Mouse (Mus musculus) limb, embryonic 12.5 days (tissue): ENCODE results near the gene Psmb2. TPM values are rescaled to one million over a fixed set of nuclear protein-coding genes. Genes with fewer than 3 reads are reported as not detected.

Experiments
- ATAC-seq: fragments of 200-750 bp; cut with Nextera tagmentation; 2 replicates; pipeline ENCODE4 v1.8.0; 2017; ENCODE audit warnings: low read depth, moderate TSS enrichment; ENCODE audit not compliant: insufficient number of reproducible peaks, insufficient read depth, low FRiP score, low TSS enrichment
- H3K27ac ChIP-seq: fragments of 300-500 bp; sonication (generic); 2 replicates; pipeline ENCODE4 v1.5.1; 2016; ENCODE audit warnings: mild to moderate bottlenecking, moderate library complexity
- H3K27me3 ChIP-seq: fragments of 300-500 bp; sonication (generic); 2 replicates; pipeline ENCODE4 v1.6.1; 2016; ENCODE audit warnings: mild to moderate bottlenecking, moderate library complexity
- H3K36me3 ChIP-seq: fragments of 300-500 bp; sonication (generic); 2 replicates; pipeline ENCODE4 v1.6.1; 2016; ENCODE audit warnings: mild to moderate bottlenecking, moderate library complexity
- H3K4me1 ChIP-seq: fragments of 300-500 bp; sonication (generic); replicated peaks from 2 replicates; pipeline ENCODE4 v1.6.1; 2016
- H3K4me2 ChIP-seq: fragments of 300-500 bp; sonication (generic); 2 replicates; pipeline ENCODE4 v1.6.1; 2016; ENCODE audit warnings: mild to moderate bottlenecking, moderate library complexity
- H3K4me3 ChIP-seq: fragments of 300-500 bp; sonication (generic); replicated peaks from 2 replicates; pipeline ENCODE4 v1.5.1; 2016; ENCODE audit warnings: mild to moderate bottlenecking
- H3K9ac ChIP-seq: fragments of 300-500 bp; sonication (generic); replicated peaks from 2 replicates; pipeline ENCODE4 v1.6.1; 2016; ENCODE audit warnings: mild to moderate bottlenecking, moderate library complexity
- H3K9me3 ChIP-seq: fragments of 300-500 bp; sonication (generic); 2 replicates; pipeline ENCODE4 v1.6.1; 2016; ENCODE audit warnings: mild to moderate bottlenecking, moderate library complexity
- WGBS: fragments of 180-500 bp; shearing (Covaris S2); methylation state at CpG from one replicate; pipeline ENCODE4 v1.1.7; 2016; 5-methylcytosine and 5-hydroxymethylcytosine counted together
- polyA plus RNA-seq: library from polyadenylated mRNA; unstranded; fragments of >200 nt; fragmentation: Nextera tagmentation; extraction: Ambion mirVana; gene quantifications from 2 replicates; pipeline ENCODE4 v1.2.1, GENCODE M21; 2016

Psmb2 gene
- polyA plus RNA-seq, 1 experiment from 2014 or later, result 491 TPM

DNA sequence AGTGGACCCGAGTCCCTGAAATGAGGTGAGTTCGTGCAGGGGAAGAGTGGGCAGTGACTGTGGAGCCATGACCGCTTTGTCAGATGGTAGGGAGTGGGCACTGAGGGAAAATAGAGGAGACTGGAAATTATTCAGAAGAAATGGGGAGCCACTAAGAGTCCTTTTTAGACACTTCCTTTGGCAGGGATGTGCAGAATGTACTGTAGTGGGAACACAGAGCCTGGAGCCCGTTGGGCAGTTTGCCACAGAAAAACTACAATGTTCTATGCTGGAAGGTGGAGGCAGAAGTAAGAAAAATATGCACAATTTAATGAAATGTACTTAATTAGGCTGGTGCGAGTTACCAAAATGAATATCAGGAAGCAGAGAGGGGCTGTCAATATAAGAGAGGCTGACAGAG, 24.3 kb upstream of the Psmb2 start:
- no peaks in the 10 kb centered on the region for H3K9me3 ChIP-seq
- H3K4me2 ChIP-seq, result no peak overlapping the region
- H3K27me3 ChIP-seq, result peaks cover 10% of the 10 kb centered on the region
- H3K27ac ChIP-seq, result no peak overlapping the region
- no peak overlapping the region for H3K9ac ChIP-seq
- ATAC-seq, result no peak
- WGBS, result 84% methylated on average over 5 of the region's 5 CpGs
- H3K36me3 ChIP-seq, result no peaks in the 10 kb centered on the region
- no peak overlapping the region for H3K4me3 ChIP-seq
- H3K4me1 ChIP-seq, result no peaks in the 10 kb centered on the region

GRCm38 (mm10) chr4:126655356-126655755, 22.1 kb upstream of the Psmb2 start:
- 11% methylated on average over 9 of the region's 9 CpGs for WGBS
- no peaks in the 10 kb centered on the region for H3K9me3 ChIP-seq
- H3K4me2 ChIP-seq, result no peak overlapping the region
- no peak overlapping the region for H3K27ac ChIP-seq
- no peaks in the 10 kb centered on the region for H3K27me3 ChIP-seq
- no peaks in the 10 kb centered on the region for H3K36me3 ChIP-seq
- H3K4me3 ChIP-seq, result no peak overlapping the region
- no peak for ATAC-seq
- H3K9ac ChIP-seq, result no peak overlapping the region
- H3K4me1 ChIP-seq, result no peaks in the 10 kb centered on the region

DNA sequence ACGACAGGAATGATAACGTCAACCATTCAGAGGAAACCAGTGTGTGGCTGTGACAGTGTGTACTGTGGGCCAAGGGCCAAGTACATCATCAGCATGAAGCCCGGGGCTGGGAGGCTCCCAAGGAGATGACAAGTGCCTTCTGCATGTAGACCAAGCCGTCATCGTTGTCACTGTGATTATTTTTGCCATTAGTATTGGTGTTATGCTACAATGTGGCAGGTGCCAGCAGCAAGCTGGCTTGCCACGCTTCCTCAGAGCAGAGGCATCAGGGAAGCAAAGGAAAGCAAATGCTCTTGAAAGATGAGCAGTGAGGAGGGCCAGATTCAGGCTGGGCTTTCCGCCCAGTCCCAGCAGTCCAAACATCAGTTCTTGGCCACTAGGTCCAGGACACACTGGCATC, 16.2 kb upstream of the Psmb2 start:
- no peak for ATAC-seq
- no peaks in the 10 kb centered on the region for H3K36me3 ChIP-seq
- H3K9me3 ChIP-seq, result no peaks in the 10 kb centered on the region
- no peak overlapping the region for H3K27ac ChIP-seq
- H3K4me1 ChIP-seq, result no peaks in the 10 kb centered on the region
- no peak overlapping the region for H3K4me2 ChIP-seq
- WGBS, result 78% methylated on average over 7 of the region's 7 CpGs
- H3K27me3 ChIP-seq, result no peaks in the 10 kb centered on the region; the same call in 1 of the 2 replicates
- no peak overlapping the region for H3K9ac ChIP-seq
- H3K4me3 ChIP-seq, result no peak overlapping the region

DNA sequence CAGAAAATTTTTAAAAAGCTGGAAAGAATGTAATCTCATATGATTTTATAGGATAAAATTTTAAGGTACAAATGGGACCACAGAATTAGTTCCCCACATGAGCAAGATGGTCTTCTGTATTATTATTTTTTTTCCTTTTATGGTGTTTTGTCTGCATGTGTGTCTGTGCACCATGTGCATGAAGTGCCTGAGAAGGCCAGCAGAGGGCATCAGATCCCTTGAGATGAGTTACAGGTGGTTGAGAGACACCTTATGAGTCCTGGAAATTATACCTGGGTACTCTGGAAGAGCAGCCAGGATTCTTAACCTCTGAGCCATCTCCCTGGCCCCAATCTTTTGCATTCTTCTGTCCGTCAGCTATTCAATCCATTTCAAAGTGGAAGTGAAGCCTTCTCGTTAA, 10.4 kb upstream of the Psmb2 start:
- no peak overlapping the region for H3K4me3 ChIP-seq
- no peaks in the 10 kb centered on the region for H3K27me3 ChIP-seq
- 94% methylated on average over 2 of the region's 2 CpGs for WGBS
- H3K4me1 ChIP-seq, result no peaks in the 10 kb centered on the region
- H3K9ac ChIP-seq, result no peak overlapping the region
- no peak overlapping the region for H3K4me2 ChIP-seq
- 0 out of 2 replicates have a peak, but pooled peaks cover 12% of the 10 kb centered on the region for H3K9me3 ChIP-seq
- no peaks in the 10 kb centered on the region for H3K36me3 ChIP-seq
- no peak overlapping the region for H3K27ac ChIP-seq
- ATAC-seq, result no peak

GRCm38 (mm10) chr4:126682298-126682697, 4.9 kb downstream of the Psmb2 start:
- H3K4me1 ChIP-seq, result peaks cover 8% of the 10 kb centered on the region
- peaks cover 36% of the 10 kb centered on the region for H3K36me3 ChIP-seq
- no peak overlapping the region for H3K4me2 ChIP-seq
- H3K4me3 ChIP-seq, result no peak overlapping the region
- no peaks in the 10 kb centered on the region for H3K27me3 ChIP-seq
- H3K9me3 ChIP-seq, result no peaks in the 10 kb centered on the region
- no peak overlapping the region for H3K27ac ChIP-seq
- no peak overlapping the region for H3K9ac ChIP-seq
- WGBS, result 89% methylated on average over 5 of the region's 5 CpGs
- no peak for ATAC-seq

- Histone ChIP-seq H3K4me1 (peaks cover 6% of the 10 kb centered on the region), H3K36me3 (peaks cover 43% of the 10 kb centered on the region), H3K4me3 (no peak overlapping the region), H3K27ac (no peak overlapping the region), H3K9me3 (no peaks in the 10 kb centered on the region), H3K4me2 (no peak overlapping the region), H3K27me3 (no peaks in the 10 kb centered on the region), H3K9ac (no peak overlapping the region)
- ATAC-seq, result no peak
- 90% methylated on average over 3 of the region's 3 CpGs for WGBS
Measured at GRCm38 (mm10) chr4:126683084-126683483, 5.7 kb downstream of the Psmb2 start.

DNA sequence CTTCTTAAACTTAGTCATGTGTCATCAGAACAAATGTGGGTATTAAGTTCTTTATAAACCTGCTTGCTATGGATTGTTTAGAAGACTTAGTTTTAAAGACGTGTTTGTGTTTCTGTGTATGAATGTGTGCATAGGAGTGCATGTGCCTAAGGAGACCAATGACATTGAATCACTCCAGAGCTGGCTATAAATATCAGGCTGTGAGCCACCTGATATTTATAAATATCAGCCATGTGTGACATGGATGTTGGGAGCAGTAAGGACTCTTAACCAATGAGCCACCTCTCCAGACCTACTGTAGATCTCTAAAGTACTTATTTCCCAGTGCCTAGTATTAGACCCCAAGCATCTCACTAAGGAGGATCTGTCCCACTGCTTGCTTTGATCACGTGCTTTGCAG, 12.0 kb downstream of the Psmb2 start:
- 93% methylated on average over 2 of the region's 2 CpGs for WGBS
- no peak for ATAC-seq
- Histone ChIP-seq H3K9ac (no peak overlapping the region), H3K4me1 (no peaks in the 10 kb centered on the region), H3K4me3 (no peak overlapping the region), H3K36me3 (peaks cover 70% of the 10 kb centered on the region), H3K27me3 (no peaks in the 10 kb centered on the region), H3K4me2 (no peak overlapping the region), H3K9me3 (no peaks in the 10 kb centered on the region), H3K27ac (no peak overlapping the region)

GRCm38 (mm10) chr4:126693021-126693420, 15.6 kb downstream of the Psmb2 start:
- no peak overlapping the region for H3K9ac ChIP-seq
- 87% methylated on average over 5 of the region's 5 CpGs for WGBS
- H3K27me3 ChIP-seq, result no peaks in the 10 kb centered on the region
- H3K4me3 ChIP-seq, result no peak overlapping the region
- ATAC-seq, result no peak
- no peak overlapping the region for H3K4me2 ChIP-seq
- no peaks in the 10 kb centered on the region for H3K9me3 ChIP-seq
- H3K27ac ChIP-seq, result no peak overlapping the region
- peaks cover 55% of the 10 kb centered on the region for H3K36me3 ChIP-seq
- no peaks in the 10 kb centered on the region for H3K4me1 ChIP-seq

DNA sequence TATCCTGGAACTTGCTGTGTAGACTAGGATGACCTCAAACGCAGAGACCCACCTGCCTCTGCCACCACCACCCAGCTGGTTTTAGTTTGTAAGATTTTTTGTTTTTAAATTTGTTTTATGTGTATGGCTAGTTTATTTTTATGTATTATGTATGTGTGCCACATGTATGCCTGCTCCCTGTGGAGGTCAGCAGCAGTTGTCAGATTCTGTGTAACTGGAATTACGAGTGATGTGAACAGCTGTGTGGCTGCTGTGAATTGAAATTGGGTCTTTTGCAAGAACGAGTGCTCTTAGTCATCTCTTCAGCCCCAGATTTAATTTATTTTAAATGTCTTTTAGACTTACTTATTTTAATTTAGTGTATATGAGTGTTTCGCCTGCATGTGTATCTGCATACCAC, 19.5 kb downstream of the Psmb2 start:
- Histone ChIP-seq H3K4me1 (no peaks in the 10 kb centered on the region), H3K4me3 (no peak overlapping the region), H3K27me3 (no peaks in the 10 kb centered on the region), H3K9me3 (no peaks in the 10 kb centered on the region), H3K4me2 (no peak overlapping the region), H3K36me3 (peaks cover 55% of the 10 kb centered on the region), H3K9ac (no peak overlapping the region), H3K27ac (no peak overlapping the region)
- 84% methylated on average over 4 of the region's 4 CpGs for WGBS
- no peak for ATAC-seq

DNA sequence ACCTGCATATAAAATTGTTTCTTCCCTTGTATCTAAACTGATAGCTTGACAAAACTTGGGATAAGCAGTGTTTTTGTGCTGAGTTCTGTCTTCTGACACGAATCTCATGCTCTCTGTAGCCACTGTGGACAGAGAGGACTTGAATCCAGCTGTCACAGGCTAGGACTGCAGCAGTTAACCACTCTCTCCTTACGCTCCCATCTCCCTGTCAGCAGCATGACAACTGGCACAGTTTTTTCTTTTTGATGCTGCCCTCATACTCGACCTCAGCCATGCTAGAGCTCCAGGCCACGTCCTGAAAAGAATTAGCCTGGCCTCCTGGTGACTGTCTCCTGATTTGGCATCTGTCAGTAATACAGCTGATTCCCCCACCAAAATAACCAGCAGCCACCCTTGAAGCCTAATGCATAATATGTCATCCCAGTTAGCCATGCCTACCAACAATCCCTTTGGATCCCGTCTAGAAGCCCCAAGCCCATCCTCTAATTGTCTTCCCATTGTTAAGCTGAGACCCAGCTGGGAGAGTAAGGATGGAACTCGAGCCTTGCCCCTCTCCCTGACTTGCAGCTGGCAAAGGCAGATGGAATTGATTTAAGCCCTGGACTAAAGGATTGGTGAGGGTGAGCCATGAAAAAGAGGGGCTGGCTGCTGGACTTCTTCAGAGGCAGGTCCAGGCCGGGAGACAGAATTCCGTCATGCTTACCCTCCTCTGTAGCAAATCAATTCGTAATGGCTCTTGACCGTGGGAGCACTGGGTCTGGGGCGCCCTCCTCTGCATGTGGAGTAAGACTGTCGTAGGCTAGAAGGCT, 29.4 kb downstream of the Psmb2 start:
- ATAC-seq, result no peak
- no peaks in the 10 kb centered on the region for H3K9me3 ChIP-seq
- H3K4me3 ChIP-seq, result no peak overlapping the region
- H3K36me3 ChIP-seq, result peaks cover 73% of the 10 kb centered on the region
- no peak overlapping the region for H3K4me2 ChIP-seq
- H3K27me3 ChIP-seq, result no peaks in the 10 kb centered on the region
- 66% methylated on average over 12 of the region's 12 CpGs for WGBS
- no peak overlapping the region for H3K9ac ChIP-seq
- H3K27ac ChIP-seq, result no peak overlapping the region
- no peaks in the 10 kb centered on the region for H3K4me1 ChIP-seq

DNA sequence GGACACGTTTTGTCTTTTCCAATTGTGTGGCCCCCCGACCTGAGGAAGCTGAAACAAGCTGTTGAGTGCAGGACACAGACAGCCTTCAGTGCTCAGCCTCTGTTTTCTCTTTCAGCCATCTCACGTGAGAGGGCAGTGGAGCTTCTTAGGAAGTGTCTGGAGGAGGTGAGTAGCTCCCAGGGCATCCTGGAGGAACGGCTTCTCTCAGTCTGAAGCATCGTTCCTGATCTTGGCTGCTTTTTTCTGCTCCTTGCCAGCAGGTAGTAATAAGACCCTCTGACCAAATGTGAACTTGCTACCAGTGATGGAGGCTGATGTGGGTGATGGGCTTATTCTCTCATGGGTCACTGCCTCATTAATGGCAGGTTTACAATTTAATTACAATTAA, 30.0 kb downstream of the Psmb2 start:
- Histone ChIP-seq H3K4me2 (no peak overlapping the region), H3K36me3 (peaks cover 72% of the 10 kb centered on the region), H3K27ac (no peak overlapping the region)

DNA sequence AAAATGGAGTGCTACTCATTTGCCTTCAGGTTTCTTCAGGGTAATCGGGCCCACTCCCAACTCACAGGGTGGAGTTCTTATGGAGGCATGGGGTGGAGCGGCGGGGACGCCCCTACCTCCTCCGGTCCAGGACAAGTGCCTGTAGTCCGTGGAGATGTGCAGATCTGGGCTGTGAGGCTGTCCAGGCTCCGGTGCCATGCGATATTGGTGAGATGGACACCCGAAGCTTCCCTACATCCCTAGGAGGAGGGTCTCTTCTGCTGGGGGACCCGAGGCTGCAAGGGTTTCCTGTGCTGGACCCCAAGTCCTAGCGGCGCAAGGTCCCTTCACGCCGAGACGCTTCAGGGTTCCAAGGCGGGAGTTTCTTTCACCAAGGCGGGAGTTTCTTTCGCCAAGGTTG, 54.7 kb downstream of the Psmb2 start:
- H3K9me3 ChIP-seq, result no peaks in the 10 kb centered on the region
- peak overlapping the region; percentile 26 for H3K4me2 ChIP-seq
- 0 out of 2 replicates have a peak overlapping the region, but pooled peaks have one; percentile 31 for H3K9ac ChIP-seq
- ATAC-seq, result no peak
- 1% methylated on average over 18 of the region's 18 CpGs for WGBS
- peaks cover 23% of the 10 kb centered on the region for H3K4me1 ChIP-seq
- peaks cover 87% of the 10 kb centered on the region for H3K27me3 ChIP-seq
- H3K27ac ChIP-seq, result no peak overlapping the region
- H3K36me3 ChIP-seq, result no peaks in the 10 kb centered on the region
- peak overlapping the region; percentile 20 for H3K4me3 ChIP-seq

More for the DNA sequence above, 30.0 kb downstream of the Psmb2 start:
- H3K9me3 ChIP-seq, result no peaks in the 10 kb centered on the region
- H3K27me3 ChIP-seq, result no peaks in the 10 kb centered on the region
- H3K9ac ChIP-seq, result no peak overlapping the region
- no peak overlapping the region for H3K4me3 ChIP-seq
- no peaks in the 10 kb centered on the region for H3K4me1 ChIP-seq
- 71% methylated on average over 5 of the region's 5 CpGs for WGBS
- no peak for ATAC-seq
